Mouse (Mus musculus) MEL (cell line): ENCODE results near the gene Hint2.

ENCODE experiments used
- CTCF ChIP-seq, 3 experiments: IDR thresholded peaks in 2 of 3; conservative IDR thresholded peaks in 1 of 3; 2 replicates each; pipeline ENCODE4 v1.5.1; 2011 to 2012; ENCODE audit warnings: low read length in 3 of 3, low read depth in 2 of 3, mild to moderate bottlenecking in 2 of 3, improper control_type of control experiment in 1 of 3, inconsistent platforms in 1 of 3, mixed read lengths in 1 of 3, moderate library complexity in 1 of 3; ENCODE audit not compliant: control insufficient read depth in 1 of 3, insufficient read depth in 1 of 3, poor library complexity in 1 of 3, severe bottlenecking in 1 of 3
- GATA1 ChIP-seq: IDR thresholded peaks from 2 replicates; pipeline ENCODE4 v1.6.1; 2011; ENCODE audit warnings: low read depth, low read length, improper control_type of control experiment
- HCFC1 ChIP-seq: IDR thresholded peaks from 2 replicates; pipeline ENCODE4 v1.6.1; 2012; ENCODE audit warnings: low read depth, mild to moderate bottlenecking, inconsistent platforms, low read length, improper control_type of control experiment, moderate library complexity
- NELFE ChIP-seq: IDR thresholded peaks from 2 replicates; pipeline ENCODE4 v1.6.1; 2011; ENCODE audit warnings: low read depth, low read length, improper control_type of control experiment
- POLR2A ChIP-seq, 2 experiments: IDR thresholded peaks; 2 replicates each; pipeline ENCODE4 v1.6.1; 2011 to 2012; ENCODE audit warnings: low read length in 2 of 2, mild to moderate bottlenecking in 2 of 2, control low read depth in 1 of 2, improper control_type of control experiment in 1 of 2, low read depth in 1 of 2, moderate library complexity in 1 of 2; ENCODE audit not compliant: control insufficient read depth in 1 of 2, insufficient read depth in 1 of 2, poor library complexity in 1 of 2
- POLR2AphosphoS2 ChIP-seq: IDR thresholded peaks from 2 replicates; pipeline ENCODE4 v1.6.1; 2011; ENCODE audit warnings: low read length, improper control_type of control experiment
- TAL1 ChIP-seq: IDR thresholded peaks from 2 replicates; pipeline ENCODE4 v1.6.1; 2012; ENCODE audit warnings: mild to moderate bottlenecking, inconsistent platforms, low read length, moderate library complexity, mixed read lengths
- TBP ChIP-seq: IDR thresholded peaks from 2 replicates; pipeline ENCODE4 v1.8.0; 2011; ENCODE audit warnings: low read depth, low read length, improper control_type of control experiment
- TCF12 ChIP-seq: IDR thresholded peaks from 2 replicates; pipeline ENCODE4 v1.6.1; 2014; ENCODE audit warnings: low read depth, mild to moderate bottlenecking, inconsistent platforms, low read length, improper control_type of control experiment, moderate library complexity
- USF1 ChIP-seq: IDR thresholded peaks from 2 replicates; pipeline ENCODE4 v1.6.1; 2014; ENCODE audit warnings: low read depth, mild to moderate bottlenecking, inconsistent platforms, low read length, improper control_type of control experiment, moderate library complexity
- ZC3H11A ChIP-seq: IDR thresholded peaks from 2 replicates; pipeline ENCODE4 v1.6.1; 2012; ENCODE audit warnings: low read depth, mild to moderate bottlenecking, inconsistent platforms, low read length, improper control_type of control experiment
- ZKSCAN1 ChIP-seq: IDR thresholded peaks from 2 replicates; pipeline ENCODE4 v1.6.1; 2012; ENCODE audit warnings: low read depth, mild to moderate bottlenecking, inconsistent platforms, low read length, improper control_type of control experiment, moderate library complexity
- ZNF384 ChIP-seq: IDR thresholded peaks from 2 replicates; pipeline ENCODE4 v1.6.1; 2012; ENCODE audit warnings: low read depth, mild to moderate bottlenecking, inconsistent platforms, low read length, improper control_type of control experiment

GRCm38 (mm10) chr4:43703851-43704250, 47.6 kb upstream of the Hint2 start:
- TF ChIP-seq TAL1, result no peak
- no peak for TF ChIP-seq ZKSCAN1
- no peak for TF ChIP-seq TCF12
- TF ChIP-seq CTCF (IDR thresholded peaks at IDR 0.05 in 2 of 3, conservative IDR thresholded peaks at IDR 0.05 in 1 of 3; ENCODE audit: control insufficient read depth in 1 of 3, insufficient read depth in 1 of 3, low read depth in 2 of 3, low read length in 3 of 3, poor library complexity in 1 of 3, severe bottlenecking in 1 of 3), result no peak
- no peak for TF ChIP-seq POLR2AphosphoS2
- TF ChIP-seq POLR2A (IDR thresholded peaks at IDR 0.05; ENCODE audit: control insufficient read depth in 1 of 2, insufficient read depth in 1 of 2, low read depth in 1 of 2, low read length in 2 of 2, poor library complexity in 1 of 2), result no peak
- no peak for TF ChIP-seq TBP
- TF ChIP-seq GATA1, result no peak
- no peak for TF ChIP-seq USF1
- no peak for TF ChIP-seq NELFE
- TF ChIP-seq HCFC1, result no peak
- TF ChIP-seq ZC3H11A, result no peak
- TF ChIP-seq ZNF384, result no peak
